Mouse (Mus musculus) ES-CJ7 (cell line): Measurements from ENCODE around the gene Clk4.

Experiments
- DNase-seq: peaks from one replicate; pipeline ENCODE4 v3.0.0; 2011; ENCODE audit warnings: low read depth, low spot score

Clk4 gene

GRCm38 (mm10) chr11:51261680-51262219, at the start of gene Clk4:
Gene Clk4, plus strand, starts transcription at chr11:51261730.
- no peak for DNase-seq

- peak; percentile 70 for DNase-seq
Measured at GRCm38 (mm10) chr11:51214021-51214420, 47.5 kb upstream of the Clk4 start.

GRCm38 (mm10) chr11:51219396-51219980, 42.0 kb upstream of the Clk4 start:
- DNase-seq, result peak; percentile 56

- DNase-seq, result peak; percentile 83
Measured at GRCm38 (mm10) chr11:51220308-51220707, 41.2 kb upstream of the Clk4 start, which contains the start of gene Gm12569. Gene Gm12569, plus strand, starts transcription at chr11:51220473.

- no peak for DNase-seq
Measured at GRCm38 (mm10) chr11:51227104-51227503, 34.4 kb upstream of the Clk4 start.

- DNase-seq, result no peak
Measured at GRCm38 (mm10) chr11:51234626-51235025, 26.9 kb upstream of the Clk4 start.

- no peak for DNase-seq
Measured at GRCm38 (mm10) chr11:51242897-51243296, 18.6 kb upstream of the Clk4 start.

- no peak for DNase-seq
Measured at GRCm38 (mm10) chr11:51257006-51257405, 4.5 kb upstream of the Clk4 start.

- DNase-seq, result peak; percentile 99
Measured at GRCm38 (mm10) chr11:51262342-51263285, 1.1 kb downstream of the Clk4 start, which contains the start of gene BC049762. Gene BC049762, minus strand, starts transcription at chr11:51263046.

GRCm38 (mm10) chr11:51263286-51263831, 1.8 kb downstream of the Clk4 start:
- peak; percentile 17 for DNase-seq

GRCm38 (mm10) chr11:51264352-51264751, 2.8 kb downstream of the Clk4 start:
- peak; percentile 59 for DNase-seq

GRCm38 (mm10) chr11:51265326-51265725, 3.8 kb downstream of the Clk4 start:
- DNase-seq, result peak; percentile 40

GRCm38 (mm10) chr11:51274418-51274817, 12.9 kb downstream of the Clk4 start:
- DNase-seq, result peak; percentile 37

- peak; percentile 86 for DNase-seq
Measured at GRCm38 (mm10) chr11:51289564-51290041, 28.1 kb downstream of the Clk4 start, which contains the start of gene Col23a1. Gene Col23a1, plus strand, starts transcription at chr11:51289920.

GRCm38 (mm10) chr11:51290066-51290955, 28.8 kb downstream of the Clk4 start:
- peak; percentile 23 for DNase-seq

GRCm38 (mm10) chr11:51293956-51294530, 32.5 kb downstream of the Clk4 start:
- no peak for DNase-seq

- DNase-seq, result no peak
Measured at GRCm38 (mm10) chr11:51295742-51296141, 34.2 kb downstream of the Clk4 start.

- no peak for DNase-seq
Measured at GRCm38 (mm10) chr11:51298691-51299090, 37.2 kb downstream of the Clk4 start.

- no peak for DNase-seq
Measured at GRCm38 (mm10) chr11:51302396-51302795, 40.9 kb downstream of the Clk4 start.

- DNase-seq, result no peak
Measured at GRCm38 (mm10) chr11:51303981-51304553, 42.5 kb downstream of the Clk4 start.
